ENCODE assay signal across 14 mouse cellular contexts in the genomic region with DNA sequence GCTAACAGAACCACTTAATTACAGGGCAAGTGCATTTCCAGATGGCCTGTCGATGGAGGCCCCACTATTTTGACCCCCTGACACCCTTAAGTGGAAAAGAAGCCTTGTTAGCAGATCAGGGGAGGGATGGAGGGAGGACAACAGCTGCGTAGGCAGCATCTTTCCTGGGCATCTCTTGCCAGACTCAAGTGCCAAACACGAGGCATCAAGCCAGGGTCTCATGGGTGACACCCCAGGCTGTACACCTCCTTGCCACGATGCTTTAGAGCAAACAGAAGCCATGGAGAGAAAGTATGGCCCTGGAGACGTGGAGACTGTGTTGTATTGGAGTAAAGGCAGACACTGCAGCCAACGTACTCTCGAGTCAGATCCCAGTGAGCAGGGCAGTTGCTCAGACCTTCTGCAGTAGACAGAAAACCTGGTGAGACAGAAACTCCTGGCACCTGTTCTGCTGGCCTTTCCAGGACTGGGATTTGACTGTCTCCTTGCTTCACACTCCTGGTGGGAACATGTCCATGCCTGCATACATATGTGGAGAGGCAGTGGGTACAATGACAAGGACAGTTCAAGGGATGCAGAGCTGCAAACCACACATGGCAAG.
DNase-seq lines count a peak whose midpoint lies in the region.
"Had no signal": no experiment of that assay in that cellular context is flagged by ENCODE, and none has a peak within 500 bp of the region (broad histone marks: within the 10 kb centered on the region; RNA-seq: fewer than 3 reads in every experiment).

No protein-coding gene starts in this region.

- peak; percentile 13 for DNase-seq in embryo, embryonic 10.5 days (ENCODE audit: low spot score)
- no peak for DNase-seq in embryo, embryonic 11 days
- DNase-seq in MN1 (ENCODE audit: low spot score) = peak; percentile 22
- peak; percentile 65 to 67 for DNase-seq in cerebellum, adult 18-20 months
- DNase-seq in cerebellum, postnatal 25 days = peak; percentile 71
- no peak for DNase-seq in gastrocnemius, postnatal 4 days (ENCODE audit: low spot score in 2 of 2)
- DNase-seq in spleen, adult 12 weeks (ENCODE audit: low spot score) = no peak
- DNase-seq in gastrocnemius, postnatal 10 days = no peak
- DNase-seq: adrenal gland, postnatal 14 days; heart, adult 18-20 months; kidney, adult 8-10 months; kidney, postnatal 25 days; spleen, adult 18-20 months; thymus, postnatal 25 days had no signal

Comparison
In these comparisons a context has a peak if more than half of its experiments do, and no peak if none do; other contexts are left out.
1. DNase-seq: peak in embryo, embryonic 10.5 days (single experiment), MN1 (single experiment), cerebellum, adult 18-20 months (2 of 2) and cerebellum, postnatal 25 days (2 of 2); none in embryo, embryonic 11 days (single experiment), gastrocnemius, postnatal 4 days (0 of 2), spleen, adult 12 weeks (single experiment) and gastrocnemius, postnatal 10 days (single experiment).